Mouse (Mus musculus) brain, embryonic 14.5 days (tissue): ENCODE data around the gene Fez2.

ENCODE experiments used
- CTCF ChIP-seq: fragments of 200-500 bp; IDR thresholded peaks from 2 replicates; pipeline ENCODE4 v1.5.1; 2012; ENCODE audit warnings: inconsistent platforms, mild to moderate bottlenecking, moderate library complexity, borderline replicate concordance; ENCODE audit not compliant: insufficient read depth, insufficient read length; ENCODE audit errors: extremely low read depth
- POLR2A ChIP-seq: fragments of 200-500 bp; IDR thresholded peaks from 2 replicates; pipeline ENCODE4 v1.6.1; 2012; ENCODE audit warnings: mild to moderate bottlenecking, inconsistent platforms, borderline replicate concordance; ENCODE audit not compliant: poor library complexity, insufficient read depth, insufficient read length, severe bottlenecking; ENCODE audit errors: extremely low read depth

DNA sequence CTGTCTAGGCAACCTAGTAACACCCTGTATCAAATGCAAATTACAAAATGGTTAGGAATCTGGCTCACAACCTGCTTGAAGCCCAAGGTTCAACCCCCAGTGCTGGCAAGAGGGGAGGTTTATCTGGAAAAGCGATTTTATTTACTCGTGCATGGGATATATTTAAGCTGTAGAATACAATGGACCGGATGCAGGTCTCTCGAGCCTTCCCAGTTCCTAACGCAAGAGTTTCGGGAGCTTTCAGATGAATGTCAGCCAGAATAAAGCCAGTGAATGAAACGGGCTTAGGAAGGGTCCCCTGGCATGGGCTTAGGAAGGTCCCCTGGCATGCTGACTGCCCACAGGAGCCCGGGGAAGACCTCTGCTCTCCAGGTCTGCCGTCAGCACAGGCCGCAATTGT lies 11.1 kb downstream of the Fez2 start:
- TF ChIP-seq POLR2A (no peak), CTCF (no peak)
